Mouse (Mus musculus): Measurements from ENCODE around the gene Gnb3.
"Not testable (repeated sequence)": the region's sequence is repeated elsewhere in the genome, so short reads cannot be mapped to it uniquely, and the experiment has no call there.

Gnb3 gene

GRCm38 (mm10) chr6:124814858-124815774 is 25.0 kb downstream of the Gnb3 start:
- no peak for DNase-seq

- DNase-seq = no peak
Observed at GRCm38 (mm10) chr6:124814448-124814847, 25.6 kb downstream of the Gnb3 start.

DNA sequence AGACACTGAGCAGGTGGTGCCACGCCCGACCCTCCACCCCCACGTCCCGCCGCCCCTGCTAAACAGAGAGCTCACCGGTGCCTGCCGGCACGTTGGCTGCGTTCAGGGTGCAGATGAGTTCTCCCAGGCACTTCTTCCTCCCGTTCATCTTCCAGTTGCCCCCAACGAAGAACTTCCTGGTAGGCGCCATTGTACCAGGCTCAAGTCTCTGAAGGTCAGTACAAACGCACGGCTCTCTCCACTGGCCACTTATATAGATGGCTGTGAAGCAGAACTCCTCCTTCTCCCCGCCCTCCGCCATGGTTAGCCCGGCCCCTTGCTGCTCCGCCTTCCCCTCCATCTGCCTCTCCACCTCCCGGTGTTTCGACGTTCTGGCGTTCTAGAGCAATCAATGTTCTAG is 26.1 kb downstream of the Gnb3 start, which contains the start of gene Tpi1:
Gene Tpi1, minus strand, starts transcription at position 364 of the 400 bp plus-strand sequence.
- peak; percentile 93 for DNase-seq

DNA sequence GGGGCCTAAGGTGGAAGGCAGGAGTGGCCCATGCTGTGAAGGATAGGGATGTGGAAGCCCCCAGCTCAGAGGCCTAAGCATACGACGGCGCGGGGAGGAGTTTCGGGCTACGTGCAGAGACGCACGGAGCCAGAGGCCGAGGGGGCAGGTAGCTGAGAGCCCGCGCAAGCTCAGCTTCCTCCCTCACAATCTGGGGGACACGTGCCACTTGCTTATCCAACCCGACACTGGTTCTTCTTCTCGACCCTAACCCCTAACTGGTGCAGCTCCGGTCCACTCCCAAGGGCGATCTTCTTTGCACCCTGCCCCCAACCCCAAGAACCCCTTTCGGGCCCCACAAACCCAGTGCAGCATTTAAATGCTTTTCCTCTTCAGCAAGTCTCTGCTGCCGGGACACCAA is 26.6 kb downstream of the Gnb3 start:
- DNase-seq = peak; percentile 64 to 78

DNA sequence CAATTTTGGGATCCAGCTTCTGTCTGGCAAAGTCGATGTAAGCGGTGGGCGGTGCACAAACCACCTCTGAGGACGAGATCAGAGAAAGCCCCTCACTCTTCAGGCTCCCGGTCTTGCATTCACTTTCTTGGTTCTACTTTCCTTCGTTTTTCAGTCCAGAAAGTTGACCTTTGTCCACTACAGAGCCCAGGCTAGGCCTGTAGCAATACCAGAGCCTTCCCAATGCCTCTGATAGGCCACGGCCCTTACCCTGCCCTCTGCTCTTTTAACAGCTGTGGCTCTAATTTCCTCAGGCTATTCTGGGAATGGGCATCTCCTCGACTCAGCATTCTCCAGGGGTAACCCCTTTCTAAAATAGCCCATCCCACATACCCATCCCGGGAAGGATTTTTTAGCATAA is 27.2 kb downstream of the Gnb3 start:
- DNase-seq = peak; percentile 45 to 51

DNA sequence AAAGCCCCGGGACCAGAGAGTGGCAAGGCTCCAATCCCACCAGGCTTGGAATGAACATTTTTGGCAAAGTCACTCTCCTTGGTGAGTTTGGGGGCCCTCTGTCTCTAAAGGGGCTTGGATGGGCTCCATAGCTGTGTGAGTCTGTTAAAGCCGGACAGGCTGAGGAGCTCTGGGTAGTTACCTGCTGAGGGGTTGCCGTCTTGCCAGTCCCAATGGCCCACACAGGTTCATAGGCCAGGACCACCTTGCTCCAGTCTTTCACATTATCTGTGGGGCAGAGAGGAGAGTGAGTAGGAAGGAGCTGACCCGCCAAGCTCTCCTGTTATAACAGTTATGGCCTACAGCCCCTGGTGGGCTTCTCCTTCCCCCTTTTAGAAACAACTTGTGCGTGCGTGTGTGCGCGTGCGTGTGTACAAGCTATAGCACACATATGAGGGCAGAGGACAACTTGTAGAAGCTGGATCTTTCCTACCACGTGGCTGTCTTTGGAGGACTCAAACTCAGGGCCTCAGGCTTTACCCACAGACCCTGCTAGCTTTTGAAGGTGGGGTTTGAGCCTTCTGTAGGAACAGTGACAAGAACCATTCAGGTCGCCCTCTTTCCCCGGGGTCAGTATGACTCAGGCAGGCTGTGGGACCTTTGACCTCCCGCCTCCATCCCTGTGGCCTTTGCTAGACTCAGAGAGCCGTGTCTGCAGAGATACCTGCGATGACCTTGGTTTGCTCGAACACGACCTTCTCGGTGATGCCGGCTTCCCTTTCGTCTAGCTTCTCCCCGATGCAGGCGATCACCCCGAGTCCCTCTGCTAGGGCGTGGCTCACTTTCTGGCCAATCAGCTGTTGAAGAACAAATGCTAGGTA is 28.1 kb downstream of the Gnb3 start:
- peak in 1 of 2 experiments; percentile 50 for DNase-seq

DNA sequence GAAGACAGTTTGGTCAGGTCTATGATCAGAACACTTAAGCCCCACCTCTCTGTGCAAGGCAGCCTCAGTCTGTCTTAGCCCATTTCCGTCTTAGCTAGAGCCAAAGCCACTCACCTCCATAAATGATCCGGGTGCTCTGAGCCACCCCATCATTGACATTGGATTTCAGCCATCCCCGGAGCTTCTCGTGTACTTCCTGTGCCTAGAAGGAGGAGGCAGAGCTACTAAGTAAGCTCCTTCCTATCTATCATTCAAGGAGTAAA is 28.7 kb downstream of the Gnb3 start:
- DNase-seq = no peak

DNA sequence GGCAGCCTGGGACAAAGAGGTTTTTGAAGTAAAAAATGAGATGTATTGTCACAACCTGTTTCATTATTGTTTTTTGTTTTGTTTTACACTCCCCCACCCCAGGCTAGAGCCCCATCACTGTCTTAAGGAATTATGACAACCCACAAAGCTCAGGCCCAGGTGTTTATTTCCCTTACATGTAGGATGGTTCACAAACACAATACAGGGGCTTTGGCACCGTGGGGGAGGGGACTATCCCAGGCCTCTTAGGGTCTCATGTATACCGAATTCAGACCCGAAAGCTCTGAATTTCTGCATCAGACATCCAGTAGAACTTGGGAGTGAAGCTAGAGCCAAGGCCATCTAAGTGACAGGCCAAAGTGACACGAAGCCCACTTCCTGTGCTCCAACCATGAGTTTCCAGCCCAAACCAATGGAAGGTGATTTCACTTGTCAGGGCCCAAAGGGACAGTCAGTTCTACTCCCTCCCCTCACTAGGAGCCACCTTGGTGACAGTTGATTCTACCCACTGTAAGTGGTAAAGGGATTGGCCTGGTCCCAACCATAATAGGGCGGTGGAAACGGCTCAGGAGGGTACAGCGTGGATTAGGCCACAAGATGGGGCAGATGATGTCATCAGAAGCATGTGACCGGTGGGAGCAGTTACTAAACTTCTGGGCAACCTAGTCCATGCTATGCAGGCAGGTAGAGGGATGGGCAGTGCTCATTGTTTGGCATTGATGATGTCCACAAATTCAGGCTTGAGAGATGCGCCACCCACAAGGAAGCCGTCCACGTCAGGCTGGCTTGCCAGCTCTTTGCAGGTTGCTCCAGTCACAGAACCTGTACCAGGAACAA is 29.3 kb downstream of the Gnb3 start:
- not testable (repeated sequence) for DNase-seq

DNA sequence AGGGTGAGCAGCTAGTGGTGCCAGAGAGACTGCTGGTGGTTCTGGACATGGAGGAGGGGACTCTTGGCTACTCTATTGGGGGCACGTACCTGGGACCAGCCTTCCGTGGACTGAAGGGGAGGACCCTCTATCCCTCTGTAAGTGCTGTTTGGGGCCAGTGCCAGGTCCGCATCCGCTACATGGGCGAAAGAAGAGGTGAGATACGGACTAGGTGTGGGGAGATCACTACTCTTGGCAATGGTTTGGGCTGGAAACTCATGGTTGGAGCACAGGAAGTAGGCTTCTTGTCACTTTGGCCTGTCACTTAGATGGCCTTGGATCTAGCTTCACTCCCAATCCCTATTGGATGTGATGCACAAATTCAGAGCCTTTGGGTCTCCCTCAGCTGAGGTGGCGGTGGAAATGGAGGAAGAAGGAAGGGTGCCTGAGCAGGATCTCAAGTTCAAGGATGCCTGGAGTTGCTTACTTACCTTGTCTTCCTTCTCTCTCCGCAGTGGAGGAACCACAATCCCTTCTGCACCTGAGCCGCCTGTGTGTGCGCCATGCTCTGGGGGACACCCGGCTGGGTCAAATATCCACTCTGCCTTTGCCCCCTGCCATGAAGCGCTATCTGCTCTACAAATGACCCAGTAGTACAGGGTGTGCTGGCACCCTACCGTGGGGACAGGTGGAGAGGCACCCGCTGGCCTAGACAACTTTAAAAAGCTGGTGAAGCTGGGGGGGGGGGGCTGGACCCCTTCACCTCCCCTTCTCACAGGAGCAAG is 30.1 kb downstream of the Gnb3 start:
- no peak for DNase-seq

DNA sequence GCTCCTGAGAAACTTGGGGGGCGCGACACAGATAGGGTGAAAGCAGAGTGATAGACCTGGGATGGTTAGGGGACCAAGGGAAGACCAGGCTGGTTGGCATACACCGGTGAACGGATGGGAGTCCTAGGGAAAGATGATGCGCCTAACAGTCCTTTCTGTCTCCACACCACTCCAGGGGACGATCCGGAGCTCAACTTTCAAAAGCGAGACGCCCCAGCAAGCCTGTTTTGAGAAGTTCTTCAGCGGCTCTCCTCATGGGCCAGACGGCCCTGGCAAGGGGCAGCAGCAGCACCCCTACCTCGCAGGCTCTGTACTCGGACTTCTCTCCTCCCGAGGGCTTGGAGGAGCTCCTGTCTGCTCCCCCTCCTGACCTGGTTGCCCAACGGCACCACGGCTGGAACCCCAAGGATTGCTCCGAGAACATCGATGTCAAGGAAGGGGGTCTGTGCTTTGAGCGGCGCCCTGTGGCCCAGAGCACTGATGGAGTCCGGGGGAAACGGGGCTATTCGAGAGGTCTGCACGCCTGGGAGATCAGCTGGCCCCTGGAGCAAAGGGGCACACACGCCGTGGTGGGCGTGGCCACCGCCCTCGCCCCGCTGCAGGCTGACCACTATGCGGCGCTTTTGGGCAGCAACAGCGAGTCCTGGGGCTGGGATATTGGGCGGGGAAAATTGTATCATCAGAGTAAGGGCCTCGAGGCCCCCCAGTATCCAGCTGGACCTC is 30.9 kb downstream of the Gnb3 start:
- DNase-seq = peak; percentile 87 to 93

DNA sequence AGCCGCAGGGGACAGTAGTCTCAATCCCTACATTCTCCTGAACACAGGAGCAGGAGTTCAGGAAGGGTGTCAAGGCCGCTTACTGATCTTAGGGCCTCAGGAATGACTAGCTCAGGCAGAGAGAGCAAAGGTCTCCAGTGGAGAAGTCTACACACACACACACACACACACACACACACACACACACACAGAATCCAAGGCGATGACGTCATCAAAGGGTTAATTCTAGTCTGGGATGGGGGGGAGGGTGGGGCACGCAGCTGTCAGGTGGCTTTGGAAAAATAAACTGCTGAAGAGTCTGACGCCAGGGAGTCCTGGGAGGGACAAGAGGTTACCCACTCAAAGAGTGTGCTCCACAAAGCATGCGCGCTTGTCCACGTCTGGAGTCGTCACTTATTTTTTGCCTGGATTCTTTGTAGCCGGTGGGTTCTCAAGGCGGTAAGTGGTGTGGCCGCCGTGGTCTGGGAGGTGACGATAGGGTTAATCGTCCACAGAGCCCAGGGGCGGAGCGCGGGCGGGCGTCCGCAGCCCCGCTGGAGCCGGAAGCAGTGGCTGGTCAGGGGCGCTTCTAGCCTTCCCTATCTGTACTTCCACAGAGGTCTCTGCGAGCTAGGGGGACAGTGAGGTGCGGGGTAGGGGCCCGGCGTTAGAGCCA is 31.6 kb downstream of the Gnb3 start, which contains the start of gene Spsb2:
Gene Spsb2, plus strand, starts transcription at position 304 of the 655 bp plus-strand sequence.
- DNase-seq = peak; percentile 85 to 89

DNA sequence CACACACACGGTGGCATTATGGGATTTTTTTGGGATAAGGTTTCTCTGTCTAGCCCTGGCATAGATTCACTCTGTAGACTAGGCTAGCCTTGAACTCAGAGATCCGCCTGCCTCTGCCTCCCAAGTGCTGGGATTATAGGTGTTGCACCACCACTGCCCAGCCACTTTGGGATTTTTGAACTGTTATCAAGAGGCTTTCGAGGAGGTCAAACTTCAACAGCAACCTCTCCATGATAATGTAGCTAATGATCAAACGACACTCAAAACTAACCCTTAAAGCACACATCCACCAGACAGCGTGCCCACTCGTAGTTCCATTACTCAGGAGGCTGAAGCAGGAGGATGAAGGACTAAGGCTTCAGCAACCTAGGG is 32.1 kb downstream of the Gnb3 start:
- no peak for DNase-seq

- DNase-seq = no peak
Observed at GRCm38 (mm10) chr6:124807366-124807765, 32.7 kb downstream of the Gnb3 start.

- DNase-seq = no peak
Observed at GRCm38 (mm10) chr6:124806446-124807140, 33.5 kb downstream of the Gnb3 start.

GRCm38 (mm10) chr6:124805341-124806321 is 34.4 kb downstream of the Gnb3 start:
- peak; percentile 99 for DNase-seq

- no peak for DNase-seq
Observed at GRCm38 (mm10) chr6:124804341-124804740, 35.7 kb downstream of the Gnb3 start.

- not testable (repeated sequence) for DNase-seq
Observed at GRCm38 (mm10) chr6:124803691-124804090, 36.4 kb downstream of the Gnb3 start.

GRCm38 (mm10) chr6:124803061-124803460 is 37.0 kb downstream of the Gnb3 start:
- DNase-seq = no peak

- not testable (repeated sequence) for DNase-seq
Observed at GRCm38 (mm10) chr6:124802400-124802799, 37.7 kb downstream of the Gnb3 start.

All from kidney, postnatal 36 days (tissue).